ENCODE assay signal across 8 mouse cellular contexts in the genomic region with DNA sequence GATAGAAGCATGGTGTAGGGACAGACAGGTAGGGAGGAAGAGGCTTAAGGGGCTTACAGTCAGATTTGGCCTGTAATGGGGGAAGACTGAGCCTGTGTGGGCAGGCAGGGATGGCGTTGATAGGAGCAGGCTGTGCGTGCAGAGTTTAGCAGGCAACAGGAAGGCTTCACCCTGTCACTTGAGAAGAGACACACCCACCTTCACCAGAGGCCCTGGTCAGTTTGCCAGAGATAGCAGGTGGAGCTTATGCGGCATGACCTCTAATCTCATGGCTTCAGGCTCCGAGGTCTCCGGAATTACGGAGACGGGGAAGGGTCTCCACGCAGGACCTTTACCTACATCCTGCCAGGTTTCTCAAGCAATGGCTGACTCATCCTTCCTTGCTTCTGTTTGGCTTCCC. TPM values are rescaled to one million over a fixed set of nuclear protein-coding genes. Genes with fewer than 3 reads are reported as not detected.
DNase-seq lines count a peak whose midpoint lies in the region; ATAC-seq lines count a peak whose summit lies in the region.

No protein-coding gene starts in this region.

- 8% methylated on average over 8 of the region's 8 CpGs for WGBS in liver, embryonic 12.5 days (ENCODE audit: insufficient replicate concordance)

- 0 out of 2 replicates have a peak overlapping the region, but pooled peaks have one; percentile 50 for H3K9ac ChIP-seq in liver, embryonic 12.5 days

- peak overlapping the region; percentile 41 for H3K4me2 ChIP-seq in liver, embryonic 12.5 days

- no peak overlapping the region for H3K4me3 ChIP-seq in liver, embryonic 12.5 days

- no peaks in the 10 kb centered on the region for H3K27me3 ChIP-seq in liver, embryonic 12.5 days (replicated peaks)

- peak; percentile 47 to 55 for DNase-seq in gastrocnemius, adult 8-10 months (ENCODE audit: low spot score in 2 of 2)
- DNase-seq in gastrocnemius, postnatal 10 days = no peak
- DNase-seq in urinary bladder, postnatal 14 days (ENCODE audit: low spot score) = peak; percentile 43
- DNase-seq in urinary bladder, adult 2 months (ENCODE audit: low spot score) = no peak
- no peak for DNase-seq in cerebellum, adult 8-10 months
- no peak for DNase-seq in spleen, postnatal 36 days (ENCODE audit: low spot score in 2 of 2)
- no peak for DNase-seq in retina, postnatal 1 day

- no peaks in the 10 kb centered on the region for H3K9me3 ChIP-seq in liver, embryonic 12.5 days (replicated peaks)

- peak overlapping the region; percentile 65 for H3K27ac ChIP-seq in liver, embryonic 12.5 days

- H3K36me3 ChIP-seq in liver, embryonic 12.5 days = peaks cover 23% of the 10 kb centered on the region

- peak; percentile 83 for ATAC-seq in liver, embryonic 12.5 days

- H3K4me1 ChIP-seq in liver, embryonic 12.5 days = peaks cover 87% of the 10 kb centered on the region

RNA-seq across cellular contexts. Expression of a gene that starts 27.2 kb away (rescaled TPM):
- total RNA-seq in gastrocnemius, adult 8-10 months (2022) = 10 to 100 TPM; 29.3 to 39.1 (median 30.8) TPM
- total RNA-seq in gastrocnemius, postnatal 10 days (2021) = 10 to 100 TPM; 52.4 to 64.5 TPM
- 76.4 and 91.4 TPM in 2 replicates for polyA plus RNA-seq in urinary bladder, adult 2 months (2012; rRNA removed)
- 72.2 and 75.5 TPM in 2 replicates for polyA plus RNA-seq in liver, embryonic 12.5 days (2016; fragmentation: Nextera tagmentation; extraction: Ambion mirVana)

RNA-seq across cellular contexts. Expression of a gene that starts 40.2 kb away (rescaled TPM):
- 1 to 10 TPM; 5.8 to 8.0 (median 6.2) TPM for total RNA-seq in gastrocnemius, adult 8-10 months (2022)
- 10 to 100 TPM in 1 of 2 experiments, 1 to 10 TPM in 1; 8.5 to 11.4 TPM for total RNA-seq in gastrocnemius, postnatal 10 days (2021)
- 32.2 and 38.8 TPM in 2 replicates for polyA plus RNA-seq in urinary bladder, adult 2 months (2012; rRNA removed)
- polyA plus RNA-seq in liver, embryonic 12.5 days (2016; fragmentation: Nextera tagmentation; extraction: Ambion mirVana) = 31.2 and 32.7 TPM in 2 replicates

RNA-seq across cellular contexts. Expression of a gene that starts 58.2 kb away (rescaled TPM):
- total RNA-seq in gastrocnemius, adult 8-10 months (2022) = 10 to 100 TPM; 30.2 to 35.8 (median 33.3) TPM
- 10 to 100 TPM; 29.5 to 31.8 TPM for total RNA-seq in gastrocnemius, postnatal 10 days (2021)
- 32.2 and 36.4 TPM in 2 replicates for polyA plus RNA-seq in urinary bladder, adult 2 months (2012; rRNA removed)
- polyA plus RNA-seq in liver, embryonic 12.5 days (2016; fragmentation: Nextera tagmentation; extraction: Ambion mirVana) = 42.8 and 44.0 TPM in 2 replicates

Comparison
In these comparisons a context has a peak if more than half of its experiments do, and no peak if none do; other contexts are left out.
1. DNase-seq: peak in gastrocnemius, adult 8-10 months (2 of 2) and urinary bladder, postnatal 14 days (single experiment); none in gastrocnemius, postnatal 10 days (single experiment), urinary bladder, adult 2 months (single experiment), cerebellum, adult 8-10 months (single experiment), spleen, postnatal 36 days (0 of 2) and retina, postnatal 1 day (single experiment).